Mouse (Mus musculus) small intestine, adult 2 months (tissue): ENCODE measurements at regions not wholly inside any gene's neighbourhood (a gene's known extent, or its start where the extent isn't known, plus 50 kb on each side); places are given as distances from the start of the nearest gene placed in this dataset.

ENCODE experiments used
- H3K27ac ChIP-seq: fragments of 200-500 bp; 2 replicates; pipeline ENCODE4 v1.5.1; 2012; ENCODE audit warnings: low read depth, low read length, control low read depth, inconsistent platforms; ENCODE audit not compliant: insufficient read depth
- H3K27me3 ChIP-seq: fragments of 200-500 bp; 2 replicates; pipeline ENCODE4 v1.6.1; 2012; ENCODE audit warnings: mild to moderate bottlenecking, moderate library complexity, low read length, inconsistent platforms; ENCODE audit not compliant: control insufficient read depth, insufficient read depth
- H3K36me3 ChIP-seq: fragments of 200-500 bp; 2 replicates; pipeline ENCODE4 v1.6.1; 2012; ENCODE audit warnings: mild to moderate bottlenecking, low read length, control low read depth, inconsistent platforms; ENCODE audit not compliant: control insufficient read depth, insufficient read depth
- H3K4me1 ChIP-seq: fragments of 200-500 bp; 2 replicates; pipeline ENCODE4 v1.6.1; 2012; ENCODE audit warnings: low read length, inconsistent platforms, mixed read lengths; ENCODE audit not compliant: control insufficient read depth, insufficient read depth, insufficient read length
- H3K4me3 ChIP-seq: fragments of 200-500 bp; 2 replicates; pipeline ENCODE4 v1.5.1; 2012; ENCODE audit warnings: low read depth, mild to moderate bottlenecking, control low read depth, inconsistent platforms, low read length, moderate library complexity
- CTCF ChIP-seq: fragments of 200-500 bp; IDR thresholded peaks from 2 replicates; pipeline ENCODE4 v1.5.1; 2012; ENCODE audit warnings: low read depth, mild to moderate bottlenecking, control low read depth, inconsistent platforms, low read length, moderate library complexity, mixed read lengths; ENCODE audit not compliant: insufficient replicate concordance, insufficient read length; ENCODE audit errors: extremely low read depth
- POLR2A ChIP-seq: fragments of 200-500 bp; IDR thresholded peaks from 2 replicates; pipeline ENCODE4 v1.6.1; 2012; ENCODE audit warnings: low read depth, mild to moderate bottlenecking, control low read depth, inconsistent platforms, low read length, moderate library complexity
- WGBS: fragments of 180-500 bp; shearing (Covaris S2); methylation state at CpG from one replicate; pipeline ENCODE4 v1.1.7; 2018; 5-methylcytosine and 5-hydroxymethylcytosine counted together

DNA sequence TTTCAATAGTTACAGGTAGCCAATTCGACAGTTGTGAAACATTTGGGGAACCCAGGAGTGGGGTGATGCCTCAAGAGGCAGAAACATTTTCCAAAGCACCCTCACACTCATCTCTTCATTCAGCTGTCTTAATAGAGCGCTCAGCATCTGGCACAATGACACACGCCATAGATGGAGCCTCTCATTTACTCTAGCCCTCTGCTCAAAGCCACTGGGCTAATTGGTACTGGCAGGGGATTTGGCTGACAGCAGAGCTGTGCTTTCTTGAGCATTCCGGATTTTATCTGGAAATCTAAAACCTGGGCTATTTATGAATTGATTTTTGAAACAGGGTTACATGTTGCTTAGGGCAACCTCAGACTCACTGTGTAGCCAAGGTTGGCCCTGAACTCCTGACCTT lies 61.4 kb upstream of the Tnp1 start:
- WGBS, result 75% methylated on average over 4 of the region's 4 CpGs
- Histone ChIP-seq H3K4me3 (no peak overlapping the region), H3K27ac (no peak overlapping the region), H3K27me3 (no peaks in the 10 kb centered on the region), H3K4me1 (no peaks in the 10 kb centered on the region), H3K36me3 (no peaks in the 10 kb centered on the region)
- TF ChIP-seq POLR2A (no peak), CTCF (no peak)

DNA sequence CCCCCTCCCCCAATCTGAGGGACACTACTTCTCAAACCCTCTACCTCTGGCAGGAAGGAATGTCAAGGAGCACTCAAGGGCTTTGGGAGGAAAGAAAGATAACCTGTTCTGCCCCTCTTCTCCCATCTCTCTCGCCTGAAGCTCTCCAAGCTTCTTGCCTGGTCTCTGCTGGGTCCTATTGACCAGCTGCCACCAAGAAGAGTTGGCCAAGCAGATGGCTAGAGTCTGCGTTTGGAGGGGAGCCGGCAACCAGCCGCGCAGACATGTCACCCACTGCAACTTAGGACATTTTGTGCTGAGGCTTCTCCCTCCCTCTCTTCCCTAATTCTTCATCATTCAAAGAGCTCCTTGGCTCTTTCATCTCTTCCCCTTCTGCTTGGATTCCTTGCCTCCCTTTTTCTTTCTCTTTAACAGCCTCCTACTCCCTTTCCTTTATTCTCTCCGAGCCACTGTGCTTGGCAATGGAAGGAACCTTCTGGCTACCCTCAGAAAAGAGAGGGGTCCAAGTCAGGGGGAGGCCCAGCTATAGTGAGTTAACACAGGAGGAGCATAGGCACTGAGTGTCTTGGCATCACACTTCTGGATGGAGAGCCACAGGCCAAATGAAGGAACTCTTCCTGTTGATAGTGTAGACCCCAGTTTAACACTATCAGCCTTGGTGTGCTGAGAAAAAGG lies 60.1 kb upstream of the Tnp1 start:
- Histone ChIP-seq H3K4me1 (no peaks in the 10 kb centered on the region), H3K36me3 (no peaks in the 10 kb centered on the region), H3K27me3 (no peaks in the 10 kb centered on the region), H3K27ac (no peak overlapping the region), H3K4me3 (no peak overlapping the region)
- TF ChIP-seq POLR2A, result no peak
- no peak for TF ChIP-seq CTCF
- 87% methylated on average over 6 of the region's 6 CpGs for WGBS

DNA sequence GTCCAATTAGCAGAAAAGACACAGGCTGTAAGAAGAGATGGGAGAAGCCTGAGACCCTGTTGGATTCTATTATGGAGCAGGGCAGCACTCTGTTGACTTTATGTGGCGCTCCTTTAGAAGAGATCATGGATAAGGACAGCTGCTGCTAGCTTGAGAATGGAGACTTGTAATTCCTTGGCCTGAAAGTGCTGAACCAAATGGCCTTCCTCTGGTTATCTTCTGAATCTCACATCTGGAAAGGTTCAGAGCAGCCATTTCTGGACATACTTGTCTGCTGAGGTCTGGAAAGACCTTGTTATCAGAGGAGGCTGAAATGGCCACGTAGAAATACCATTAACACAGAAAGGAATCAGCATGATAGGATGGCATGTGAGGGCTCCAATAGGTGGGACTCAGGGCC lies 59.5 kb upstream of the Tnp1 start:
- H3K4me1 ChIP-seq, result no peaks in the 10 kb centered on the region
- no peak overlapping the region for H3K4me3 ChIP-seq
- no peak overlapping the region for H3K27ac ChIP-seq
- H3K36me3 ChIP-seq, result no peaks in the 10 kb centered on the region
- no peaks in the 10 kb centered on the region for H3K27me3 ChIP-seq
- 71% methylated on average over 2 of the region's 2 CpGs for WGBS
- TF ChIP-seq CTCF (no peak), POLR2A (no peak)

DNA sequence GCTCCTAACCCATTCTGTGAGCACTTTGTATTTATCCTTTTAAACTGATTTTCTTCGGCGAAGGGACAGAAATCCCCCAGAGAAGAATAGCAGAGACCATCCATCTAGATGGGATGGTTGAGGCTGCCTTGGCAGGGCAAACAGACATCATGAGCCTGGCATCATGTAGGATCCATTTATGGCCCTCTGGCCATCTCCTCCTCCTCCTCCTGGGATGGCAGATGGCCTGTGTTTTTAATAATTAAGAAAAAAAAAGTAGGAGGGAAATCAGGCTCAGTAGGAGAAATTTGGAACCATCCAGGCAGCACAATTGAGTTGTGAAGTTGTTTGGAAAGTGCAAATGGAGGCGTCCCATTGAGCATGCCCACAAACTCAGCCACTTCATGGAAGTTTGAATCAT lies 58.8 kb upstream of the Tnp1 start:
- H3K27me3 ChIP-seq, result no peaks in the 10 kb centered on the region
- TF ChIP-seq POLR2A (no peak), CTCF (no peak)
- no peak overlapping the region for H3K4me3 ChIP-seq
- WGBS, result 88% methylated on average over 3 of the region's 3 CpGs
- H3K36me3 ChIP-seq, result no peaks in the 10 kb centered on the region
- no peak overlapping the region for H3K27ac ChIP-seq
- no peaks in the 10 kb centered on the region for H3K4me1 ChIP-seq

DNA sequence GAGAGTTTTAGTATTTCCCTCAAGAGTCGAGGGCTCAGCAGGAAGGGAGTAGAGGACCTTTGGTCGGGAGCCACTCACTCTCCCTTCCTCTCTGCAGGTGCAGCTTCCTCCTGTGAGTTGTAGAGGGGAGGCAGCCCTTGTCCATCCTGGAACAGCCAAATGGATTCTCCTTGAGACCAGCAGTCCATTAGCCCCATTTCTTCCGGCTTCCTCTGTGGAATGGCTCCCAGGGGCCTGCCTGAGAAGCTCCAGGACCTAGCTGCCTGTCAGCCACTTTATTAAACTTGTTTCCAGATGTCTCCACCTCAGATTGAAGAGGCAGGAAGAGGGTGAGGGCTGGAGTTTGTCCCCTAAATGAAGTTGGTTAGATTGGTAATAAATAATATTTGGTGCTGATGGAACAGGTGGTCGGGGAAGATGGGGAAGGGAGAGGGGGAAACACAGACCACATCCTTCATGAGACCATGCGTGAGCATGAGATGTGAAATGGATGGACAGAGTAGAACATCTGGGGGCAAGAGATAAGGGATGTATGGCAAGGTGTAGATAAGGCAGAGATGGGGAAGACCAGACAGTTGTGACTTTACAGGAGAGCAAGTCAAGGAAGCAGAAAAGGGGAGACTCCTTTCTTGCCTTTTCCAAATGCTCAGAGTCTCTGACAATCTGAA lies 56.7 kb upstream of the Tnp1 start:
- 52% methylated on average over 5 of the region's 5 CpGs for WGBS
- H3K4me3 ChIP-seq, result no peak overlapping the region
- H3K27ac ChIP-seq, result no peak overlapping the region
- no peaks in the 10 kb centered on the region for H3K36me3 ChIP-seq
- TF ChIP-seq POLR2A, result no peak
- no peak for TF ChIP-seq CTCF
- no peaks in the 10 kb centered on the region for H3K27me3 ChIP-seq
- no peaks in the 10 kb centered on the region for H3K4me1 ChIP-seq

DNA sequence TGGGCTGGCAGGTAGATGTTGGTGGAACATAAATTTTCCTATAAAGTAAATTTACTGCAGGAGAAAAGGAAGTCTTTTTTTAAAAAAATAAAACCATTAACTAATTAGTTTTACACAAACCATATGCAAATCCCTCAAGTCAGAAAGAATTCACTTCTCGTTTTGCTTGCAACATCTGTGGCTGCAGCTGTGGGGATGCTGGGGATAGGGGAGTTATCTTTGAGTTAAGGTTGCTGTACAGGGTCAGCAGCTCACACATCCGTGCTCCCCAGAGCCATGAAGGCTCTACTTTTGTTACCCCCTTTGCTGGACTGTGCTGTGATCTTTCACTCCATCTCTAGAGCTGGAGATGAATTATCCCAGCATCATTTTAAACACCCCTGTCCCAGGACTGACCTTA lies 54.4 kb upstream of the Tnp1 start:
- Histone ChIP-seq H3K4me3 (no peak overlapping the region), H3K27me3 (no peaks in the 10 kb centered on the region), H3K27ac (no peak overlapping the region), H3K4me1 (no peaks in the 10 kb centered on the region), H3K36me3 (no peaks in the 10 kb centered on the region)
- TF ChIP-seq POLR2A (no peak), CTCF (no peak)
- 50% methylated on average over 2 of the region's 2 CpGs for WGBS
